Mouse (Mus musculus): ENCODE data around the gene Nectin2. TPM values are rescaled to one million over a fixed set of nuclear protein-coding genes. Genes with fewer than 3 reads are reported as not detected.

Gene Nectin2
- polyA plus RNA-seq, 1 experiment from 2014 or later: 157 TPM

- Histone ChIP-seq H3K9ac (replicated peaks; ENCODE audit: low read length) (no peak overlapping the region), H3K4me2 (replicated peaks; ENCODE audit: low read depth, low read length) (no peak overlapping the region), H3K4me1 (ENCODE audit: insufficient read depth, low read length) (0 out of 2 replicates have a peak, but pooled peaks cover 4% of the 10 kb centered on the region), H3K9me3 (ENCODE audit: low read length) (no peaks in the 10 kb centered on the region), H3K27ac (ENCODE audit: low read length) (no peak overlapping the region), H3K36me3 (ENCODE audit: insufficient read depth, low read length) (peaks cover 85% of the 10 kb centered on the region), H3K4me3 (ENCODE audit: low read length) (no peak overlapping the region), H3K27me3 (ENCODE audit: insufficient read depth, low read length) (no peaks in the 10 kb centered on the region)
- ATAC-seq (ENCODE audit: low FRiP score, low TSS enrichment): no peak
- WGBS: 83% methylated on average over 10 of the region's 10 CpGs
These were observed 16.1 kb downstream of the Nectin2 start for GRCm38 (mm10) chr7:19734178-19734666.

GRCm38 (mm10) chr7:19726541-19726940, 23.7 kb downstream of the Nectin2 start:
- Histone ChIP-seq H3K4me2 (replicated peaks; ENCODE audit: low read depth, low read length) (no peak overlapping the region), H3K27me3 (ENCODE audit: insufficient read depth, low read length) (no peaks in the 10 kb centered on the region), H3K36me3 (ENCODE audit: insufficient read depth, low read length) (peaks cover 93% of the 10 kb centered on the region), H3K4me3 (ENCODE audit: low read length) (no peak overlapping the region), H3K4me1 (ENCODE audit: insufficient read depth, low read length) (no peaks in the 10 kb centered on the region), H3K9ac (replicated peaks; ENCODE audit: low read length) (no peak overlapping the region), H3K27ac (ENCODE audit: low read length) (no peak overlapping the region), H3K9me3 (ENCODE audit: low read length) (peaks cover 1% of the 10 kb centered on the region; the same call in 1 of the 2 replicates)
- 89% methylated on average over 4 of the region's 4 CpGs for WGBS
- ATAC-seq (ENCODE audit: low FRiP score, low TSS enrichment): no peak

- WGBS: 91% methylated on average over 12 of the region's 12 CpGs
- ATAC-seq (ENCODE audit: low FRiP score, low TSS enrichment): no peak
- H3K36me3 ChIP-seq (ENCODE audit: insufficient read depth, low read length): peaks cover 90% of the 10 kb centered on the region
These were observed 26.1 kb downstream of the Nectin2 start for GRCm38 (mm10) chr7:19724167-19724566.

GRCm38 (mm10) chr7:19722754-19723195, 27.5 kb downstream of the Nectin2 start:
- ATAC-seq (ENCODE audit: low FRiP score, low TSS enrichment): peak; percentile 55; the same call in 1 of the 2 replicates
- peaks cover 87% of the 10 kb centered on the region for H3K36me3 ChIP-seq (ENCODE audit: insufficient read depth, low read length)
- H3K4me2 ChIP-seq (replicated peaks; ENCODE audit: low read depth, low read length): no peak overlapping the region
- H3K9me3 ChIP-seq (ENCODE audit: low read length): peaks cover 12% of the 10 kb centered on the region
- 85% methylated on average over 6 of the region's 6 CpGs for WGBS
- 0 out of 2 replicates have a peak overlapping the region, but pooled peaks have one; percentile 43 for H3K27ac ChIP-seq (ENCODE audit: low read length)
- H3K4me3 ChIP-seq (ENCODE audit: low read length): no peak overlapping the region
- no peaks in the 10 kb centered on the region for H3K27me3 ChIP-seq (ENCODE audit: insufficient read depth, low read length)
- H3K4me1 ChIP-seq (ENCODE audit: insufficient read depth, low read length): no peaks in the 10 kb centered on the region
- no peak overlapping the region for H3K9ac ChIP-seq (replicated peaks; ENCODE audit: low read length)

More at GRCm38 (mm10) chr7:19724167-19724566, 26.1 kb downstream of the Nectin2 start:
- no peaks in the 10 kb centered on the region for H3K27me3 ChIP-seq (ENCODE audit: insufficient read depth, low read length)
- no peak overlapping the region for H3K4me2 ChIP-seq (replicated peaks; ENCODE audit: low read depth, low read length)
- no peaks in the 10 kb centered on the region for H3K4me1 ChIP-seq (ENCODE audit: insufficient read depth, low read length)
- peaks cover 12% of the 10 kb centered on the region for H3K9me3 ChIP-seq (ENCODE audit: low read length)
- H3K9ac ChIP-seq (replicated peaks; ENCODE audit: low read length): no peak overlapping the region
- H3K4me3 ChIP-seq (ENCODE audit: low read length): no peak overlapping the region
- no peak overlapping the region for H3K27ac ChIP-seq (ENCODE audit: low read length)

- H3K4me1 ChIP-seq (ENCODE audit: insufficient read depth, low read length): peaks cover 13% of the 10 kb centered on the region
- WGBS: 87% methylated on average over 4 of the region's 4 CpGs
- peaks cover 12% of the 10 kb centered on the region for H3K9me3 ChIP-seq (ENCODE audit: low read length)
- H3K4me3 ChIP-seq (ENCODE audit: low read length): no peak overlapping the region
- no peak for ATAC-seq (ENCODE audit: low FRiP score, low TSS enrichment)
- peaks cover 63% of the 10 kb centered on the region for H3K36me3 ChIP-seq (ENCODE audit: insufficient read depth, low read length)
- no peak overlapping the region for H3K4me2 ChIP-seq (replicated peaks; ENCODE audit: low read depth, low read length)
- H3K9ac ChIP-seq (replicated peaks; ENCODE audit: low read length): no peak overlapping the region
- no peaks in the 10 kb centered on the region for H3K27me3 ChIP-seq (ENCODE audit: insufficient read depth, low read length)
- H3K27ac ChIP-seq (ENCODE audit: low read length): no peak overlapping the region
These were observed 31.1 kb downstream of the Nectin2 start for GRCm38 (mm10) chr7:19719200-19719599.

- H3K4me2 ChIP-seq (replicated peaks; ENCODE audit: low read depth, low read length): no peak overlapping the region
- peaks cover 20% of the 10 kb centered on the region for H3K4me1 ChIP-seq (ENCODE audit: insufficient read depth, low read length)
- H3K27me3 ChIP-seq (ENCODE audit: insufficient read depth, low read length): no peaks in the 10 kb centered on the region
- no peak overlapping the region for H3K4me3 ChIP-seq (ENCODE audit: low read length)
- no peak overlapping the region for H3K9ac ChIP-seq (replicated peaks; ENCODE audit: low read length)
- H3K9me3 ChIP-seq (ENCODE audit: low read length): peaks cover 12% of the 10 kb centered on the region
- 77% methylated on average over 5 of the region's 5 CpGs for WGBS
- ATAC-seq (ENCODE audit: low FRiP score, low TSS enrichment): no peak
- no peak overlapping the region for H3K27ac ChIP-seq (ENCODE audit: low read length)
- peaks cover 59% of the 10 kb centered on the region for H3K36me3 ChIP-seq (ENCODE audit: insufficient read depth, low read length)
These were observed 31.9 kb downstream of the Nectin2 start for GRCm38 (mm10) chr7:19718297-19718952.

- 86% methylated on average over 4 of the region's 4 CpGs for WGBS
- peaks cover 22% of the 10 kb centered on the region for H3K4me1 ChIP-seq (ENCODE audit: insufficient read depth, low read length)
- no peak for ATAC-seq (ENCODE audit: low FRiP score, low TSS enrichment)
- no peaks in the 10 kb centered on the region for H3K27me3 ChIP-seq (ENCODE audit: insufficient read depth, low read length)
- H3K36me3 ChIP-seq (ENCODE audit: insufficient read depth, low read length): peaks cover 58% of the 10 kb centered on the region
- H3K9me3 ChIP-seq (ENCODE audit: low read length): peaks cover 12% of the 10 kb centered on the region
- H3K9ac ChIP-seq (replicated peaks; ENCODE audit: low read length): no peak overlapping the region
- H3K4me3 ChIP-seq (ENCODE audit: low read length): no peak overlapping the region
- no peak overlapping the region for H3K4me2 ChIP-seq (replicated peaks; ENCODE audit: low read depth, low read length)
- no peak overlapping the region for H3K27ac ChIP-seq (ENCODE audit: low read length)
These were observed 32.9 kb downstream of the Nectin2 start for GRCm38 (mm10) chr7:19717346-19717745.

- Histone ChIP-seq H3K36me3 (ENCODE audit: insufficient read depth, low read length) (peaks cover 58% of the 10 kb centered on the region), H3K4me2 (replicated peaks; ENCODE audit: low read depth, low read length) (peak overlapping the region; percentile 72; the same call in 1 of the 2 replicates), H3K4me1 (ENCODE audit: insufficient read depth, low read length) (peaks cover 22% of the 10 kb centered on the region), H3K4me3 (ENCODE audit: low read length) (no peak overlapping the region), H3K27ac (ENCODE audit: low read length) (peak overlapping the region; percentile 83; the same call in 1 of the 2 replicates), H3K9ac (replicated peaks; ENCODE audit: low read length) (0 out of 2 replicates have a peak overlapping the region, but pooled peaks have one; percentile 52), H3K9me3 (ENCODE audit: low read length) (peaks cover 12% of the 10 kb centered on the region), H3K27me3 (ENCODE audit: insufficient read depth, low read length) (no peaks in the 10 kb centered on the region)
- WGBS: 91% methylated on average over 2 of the region's 2 CpGs
- ATAC-seq (ENCODE audit: low FRiP score, low TSS enrichment): no peak
These were observed 33.5 kb downstream of the Nectin2 start for GRCm38 (mm10) chr7:19716822-19717221.

- 6% methylated on average over 18 of the region's 18 CpGs for WGBS
- Histone ChIP-seq H3K27ac (ENCODE audit: low read length) (peak overlapping the region; percentile 83), H3K36me3 (ENCODE audit: insufficient read depth, low read length) (peaks cover 58% of the 10 kb centered on the region), H3K9ac (replicated peaks; ENCODE audit: low read length) (peak overlapping the region; percentile 52), H3K27me3 (ENCODE audit: insufficient read depth, low read length) (no peaks in the 10 kb centered on the region), H3K9me3 (ENCODE audit: low read length) (peaks cover 7% of the 10 kb centered on the region), H3K4me1 (ENCODE audit: insufficient read depth, low read length) (peaks cover 22% of the 10 kb centered on the region), H3K4me2 (replicated peaks; ENCODE audit: low read depth, low read length) (peak overlapping the region; percentile 72), H3K4me3 (ENCODE audit: low read length) (peak overlapping the region; percentile 81)
- ATAC-seq (ENCODE audit: low FRiP score, low TSS enrichment): no peak
These were observed 34.1 kb downstream of the Nectin2 start for GRCm38 (mm10) chr7:19716055-19716682.
